Mouse (Mus musculus) ES-E14 (cell line): ENCODE data around the gene Ezr.
A peak's percentile ranks its signal among the peaks of the same experiment; 100 is the strongest.

Source experiments
- CHD2 ChIP-seq: IDR thresholded peaks from 2 replicates; pipeline ENCODE4 v1.6.1; 2014; ENCODE audit warnings: mild to moderate bottlenecking, low read depth, low read length, inconsistent platforms
- HCFC1 ChIP-seq: IDR thresholded peaks from 2 replicates; pipeline ENCODE4 v1.6.1; 2012; ENCODE audit warnings: low read length, inconsistent platforms, borderline replicate concordance; ENCODE audit not compliant: insufficient read depth
- MAFK ChIP-seq: IDR thresholded peaks from 2 replicates; pipeline ENCODE4 v1.6.1; 2014; ENCODE audit warnings: mild to moderate bottlenecking, low read depth, low read length, inconsistent platforms; ENCODE audit not compliant: insufficient read depth
- ZNF384 ChIP-seq: IDR thresholded peaks from 2 replicates; pipeline ENCODE4 v1.6.1; 2012; ENCODE audit warnings: low read depth, low read length, inconsistent platforms

DNA sequence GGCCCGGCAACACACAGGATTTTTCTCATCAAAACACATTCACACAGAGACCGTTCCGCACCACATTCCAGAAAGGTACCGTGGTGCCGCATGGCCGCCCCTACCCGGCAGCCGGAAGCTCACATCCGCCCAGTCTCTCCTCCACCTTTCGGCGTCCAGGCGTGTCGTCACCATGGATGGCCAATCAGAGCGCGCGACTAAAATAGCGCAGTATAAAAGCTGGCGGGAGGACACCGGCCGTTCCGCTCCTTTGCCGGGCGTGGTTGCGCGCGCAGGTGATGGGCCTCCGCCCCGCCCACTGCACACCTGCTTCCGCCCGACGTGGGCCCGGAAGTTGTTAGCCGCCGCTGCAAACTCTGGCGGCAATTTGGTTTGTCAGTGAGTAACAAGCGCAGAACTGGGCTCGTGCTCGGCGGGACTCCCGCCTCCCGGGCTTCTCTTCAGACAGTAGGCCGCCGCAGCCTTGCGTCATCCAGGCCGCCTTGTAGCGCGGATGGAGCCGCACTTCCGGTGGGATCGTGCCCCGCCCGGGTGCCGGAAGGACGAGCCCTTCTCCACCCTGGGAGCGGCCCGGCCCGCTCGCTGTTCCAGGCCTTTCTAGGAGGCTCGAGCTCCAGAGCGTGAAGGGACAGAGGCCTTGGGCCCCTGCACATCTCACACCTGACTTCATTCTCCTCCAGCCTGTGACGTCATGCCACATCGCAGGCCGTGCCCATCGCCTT is 45.3 kb upstream of the Ezr start:
- TF ChIP-seq ZNF384 (no peak), MAFK (no peak), HCFC1 (0 out of 2 replicates have a peak, but pooled peaks have one; percentile 11), CHD2 (peak; percentile 32; the same call in 1 of the 2 replicates)
